Mouse (Mus musculus) embryonic stem cell, embryonic (primary cell): ENCODE data around the gene Ccdc171.
"Not testable (repeated sequence)": the region's sequence is repeated elsewhere in the genome, so short reads cannot be mapped to it uniquely, and the experiment has no call there.

Experiments used
- CTCF ChIA-PET, 4 experiments: fragments of 300-600 bp in 2 of 4; fragments of 350-600 bp in 2 of 4; sonication (Branson Sonifier 250); formaldehyde crosslinking; loops; one replicate each; lab custom pipeline; 2022; ENCODE audit warnings: inconsistent platforms in 2 of 4; lab: Charles Lee
- POLR2A ChIA-PET, 4 experiments: fragments of 300-600 bp in 2 of 4; fragments of 350-600 bp in 2 of 4; sonication (Branson Sonifier 250); formaldehyde crosslinking; loops; one replicate each; lab custom pipeline; 2022; ENCODE audit warnings: antibody characterized with exemption in 4 of 4, inconsistent platforms in 1 of 4; lab: Charles Lee

Gene Ccdc171

DNA sequence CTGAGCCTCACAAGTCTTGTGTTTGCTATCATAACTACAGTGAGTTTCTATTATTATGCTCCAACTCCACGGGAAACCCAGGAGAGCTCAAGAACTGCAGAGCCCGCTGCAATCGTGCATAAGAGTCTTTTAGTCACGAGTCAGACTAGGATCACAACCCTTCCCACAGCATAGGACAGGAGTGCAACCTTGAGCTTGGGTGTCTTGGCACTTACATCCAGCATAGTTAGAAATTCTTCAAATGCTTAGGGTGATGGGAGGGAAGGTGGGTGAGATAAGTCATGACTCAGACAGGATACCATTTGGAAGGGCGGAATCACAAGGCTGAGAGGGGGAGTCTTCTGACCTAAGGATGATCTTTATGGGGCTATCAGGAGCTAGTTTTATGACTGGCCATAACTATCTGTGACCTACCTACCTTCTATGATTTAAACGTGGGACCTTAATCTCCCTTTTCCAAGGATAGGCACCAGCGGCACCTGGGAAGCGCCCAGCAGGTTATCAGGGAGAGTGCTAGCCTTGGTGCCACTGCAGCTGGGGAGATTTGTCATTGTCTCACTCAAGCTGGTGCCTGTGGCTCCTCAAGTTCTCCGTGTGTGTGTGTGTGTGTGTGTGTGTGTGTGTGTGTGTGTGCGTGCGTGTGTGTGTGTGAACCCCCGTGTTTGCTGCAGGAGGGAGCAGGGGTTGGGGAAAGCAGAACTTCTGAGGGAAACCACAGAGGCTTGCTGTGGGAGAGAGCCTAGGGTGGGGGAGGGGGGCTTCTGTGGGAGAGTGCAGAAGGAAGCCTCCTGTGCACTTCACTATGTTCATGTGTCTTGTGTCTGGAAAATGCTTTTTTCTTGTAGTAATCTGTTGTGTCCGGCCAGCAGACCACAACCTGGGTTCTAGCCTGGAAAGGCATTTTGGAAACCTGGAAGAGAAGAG, 42.1 kb downstream of the Ccdc171 start:
- CTCF ChIA-PET = interaction anchor here (0.5 to 1.0 kb wide), 6 partner anchors 9 to 521 kb away, joined by 3 to 11 read pairs (median 3); no protein-coding TSS in a partner anchor
- POLR2A ChIA-PET = interaction anchor here in 3 of 4 experiments (0.6 to 1.9 kb wide), 8 partner anchors 10 to 1527 kb away, joined by 3 to 7 read pairs (median 3); partner anchors contain the start of gene Ccdc171 (in 2 of the 3)

GRCm38 (mm10) chr4:83568145-83568544, 42.8 kb downstream of the Ccdc171 start:
- CTCF ChIA-PET = interaction anchor here in 2 of 4 experiments (0.6 to 1.0 kb wide), 2 partner anchors 16 to 40 kb away, joined by 3 to 11 read pairs; no protein-coding TSS in a partner anchor
- POLR2A ChIA-PET = interaction anchor here in 3 of 4 experiments (1.0 to 1.9 kb wide), 4 partner anchors 35 to 83 kb away, joined by 3 to 6 read pairs (median 4); partner anchors contain the start of gene Ccdc171 (in 2 of the 3)

DNA sequence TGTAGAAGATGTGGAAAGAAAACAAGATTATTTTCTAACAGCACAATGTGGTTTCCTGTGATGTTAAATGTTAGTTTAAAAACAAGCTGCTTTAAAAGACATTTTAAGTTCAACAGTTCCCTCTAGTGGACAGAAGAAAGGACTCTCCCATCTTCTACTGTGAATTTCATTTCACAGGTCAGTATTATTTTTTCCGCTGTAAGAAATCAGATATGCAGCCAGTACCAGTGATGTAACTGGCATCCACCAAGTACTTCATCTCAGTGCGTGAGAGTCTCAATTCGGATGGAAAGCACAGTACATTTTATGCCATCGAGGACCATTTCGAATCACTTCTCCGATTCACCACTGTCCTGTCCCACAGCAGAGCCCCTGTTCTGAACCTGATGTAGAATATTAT, 45.2 kb downstream of the Ccdc171 start:
- ChIA-PET POLR2A (interaction anchor here in 1 of 4 experiments (1.1 to 2.9 kb wide), 2 partner anchors 45 to 84 kb away, joined by 3 to 9 read pairs; partner anchors contain the start of genes Ccdc171 and Psip1), CTCF (interaction anchor here (0.5 to 1.0 kb wide), 11 partner anchors 37 to 1058 kb away, joined by 3 to 9 read pairs (median 4); partner anchors contain the start of gene Ccdc171 (in 2 of the 4))

DNA sequence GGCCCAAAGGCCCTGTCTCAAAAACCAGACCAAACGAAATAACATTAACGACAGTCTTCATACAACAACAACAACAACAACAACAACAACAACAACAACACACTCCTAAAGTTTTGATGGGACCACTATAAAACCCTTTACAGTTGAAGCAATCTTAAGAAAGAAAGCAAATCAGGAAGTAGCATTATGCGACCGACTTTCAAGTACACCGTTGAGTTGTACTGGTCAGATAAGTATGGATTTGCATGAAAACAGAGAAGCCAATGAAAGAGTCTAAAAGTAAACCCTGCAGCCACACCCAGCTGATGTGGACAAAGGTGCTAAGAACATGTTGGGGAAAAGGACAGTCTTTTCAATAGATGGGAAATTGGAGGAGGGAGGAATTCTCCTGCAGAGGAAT, 45.7 kb downstream of the Ccdc171 start:
- CTCF ChIA-PET = interaction anchor here (0.5 to 1.0 kb wide), 8 partner anchors 37 to 1059 kb away, joined by 3 to 9 read pairs (median 4); partner anchors contain the start of gene Ccdc171 (in 1 of the 4)
- POLR2A ChIA-PET = interaction anchor here in 1 of 4 experiments (1.1 to 2.9 kb wide), 2 partner anchors 45 to 85 kb away, joined by 3 to 9 read pairs; partner anchors contain the start of genes Ccdc171 and Psip1

DNA sequence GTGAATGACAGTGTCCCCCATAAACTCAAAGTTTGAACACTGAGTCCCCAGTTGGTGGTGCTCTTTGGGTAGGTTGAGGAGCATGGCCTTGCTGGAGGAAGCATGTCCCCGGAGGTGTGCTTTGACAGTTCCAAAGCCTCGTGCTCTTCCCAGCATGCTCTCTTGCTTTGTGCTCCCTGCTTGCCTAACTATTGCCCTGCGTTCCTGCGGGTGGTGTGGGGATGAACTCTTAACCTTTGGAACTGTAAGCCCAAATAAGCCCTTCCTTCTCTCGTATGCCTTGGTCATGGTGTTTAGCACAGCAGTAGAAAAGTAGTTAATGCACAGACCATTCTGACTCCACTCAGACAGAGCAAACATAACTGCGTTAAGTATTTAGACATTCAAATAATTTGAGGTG, 47.2 kb downstream of the Ccdc171 start:
- ChIA-PET CTCF (no interaction called here), POLR2A (no interaction called here)

DNA sequence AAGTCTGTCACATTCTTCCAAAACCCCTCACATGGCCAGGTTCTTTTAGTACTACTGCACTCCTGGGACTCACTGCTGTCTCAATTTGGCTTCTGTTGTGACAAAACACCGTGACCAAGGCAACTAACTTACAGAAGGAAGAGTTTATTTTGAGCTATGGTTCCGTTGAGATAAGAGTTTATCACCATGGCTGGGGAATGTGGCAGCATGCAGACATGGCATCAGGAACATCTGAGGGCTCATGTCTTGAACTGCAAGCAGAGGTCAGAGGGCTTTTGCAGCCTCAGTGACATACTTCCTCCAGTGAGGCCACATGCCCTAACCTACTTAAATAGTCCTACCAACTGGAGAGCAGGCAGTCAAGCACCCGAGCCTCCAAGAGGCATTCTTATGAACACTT, 51.0 kb downstream of the Ccdc171 start:
- CTCF ChIA-PET = interaction anchor here in 2 of 4 experiments (0.7 to 1.0 kb wide), 3 partner anchors 9 to 147 kb away, joined by 3 to 5 read pairs (median 3); no protein-coding TSS in a partner anchor

DNA sequence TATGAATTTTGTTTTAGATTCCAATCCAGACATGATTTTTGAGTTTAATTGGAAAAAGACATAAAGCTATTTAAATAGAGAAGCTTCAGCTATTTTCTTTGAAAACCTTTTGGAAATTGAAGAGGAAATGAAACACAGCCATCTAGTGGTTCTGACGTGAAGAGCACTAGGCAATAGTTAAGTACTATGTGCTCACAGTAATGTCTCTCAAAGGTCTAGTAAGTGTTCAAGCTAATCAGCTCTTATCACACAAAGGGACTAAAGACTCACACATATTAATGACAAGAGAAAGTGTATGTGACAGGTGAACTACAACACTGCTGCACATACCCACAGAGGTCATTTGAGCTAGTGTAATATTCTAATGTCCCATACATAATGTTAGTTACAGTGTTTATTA, 54.8 kb downstream of the Ccdc171 start:
- CTCF ChIA-PET = interaction anchor here in 1 of 4 experiments (0.7 kb wide), 1 partner anchor 13 kb away, joined by 3 read pairs; no protein-coding TSS in a partner anchor
- POLR2A ChIA-PET = no interaction called here

More for the DNA sequence above, 51.0 kb downstream of the Ccdc171 start:
- POLR2A ChIA-PET = no interaction called here

- POLR2A ChIA-PET = interaction anchor here in 1 of 4 experiments (1.2 kb wide), 1 partner anchor 86 kb away, joined by 3 read pairs; no protein-coding TSS in a partner anchor
- CTCF ChIA-PET = interaction anchor here (0.6 to 1.0 kb wide), 6 partner anchors 10 to 1116 kb away, joined by 3 to 4 read pairs (median 3); no protein-coding TSS in a partner anchor
These were observed 62.2 kb downstream of the Ccdc171 start for GRCm38 (mm10) chr4:83587563-83587962.

DNA sequence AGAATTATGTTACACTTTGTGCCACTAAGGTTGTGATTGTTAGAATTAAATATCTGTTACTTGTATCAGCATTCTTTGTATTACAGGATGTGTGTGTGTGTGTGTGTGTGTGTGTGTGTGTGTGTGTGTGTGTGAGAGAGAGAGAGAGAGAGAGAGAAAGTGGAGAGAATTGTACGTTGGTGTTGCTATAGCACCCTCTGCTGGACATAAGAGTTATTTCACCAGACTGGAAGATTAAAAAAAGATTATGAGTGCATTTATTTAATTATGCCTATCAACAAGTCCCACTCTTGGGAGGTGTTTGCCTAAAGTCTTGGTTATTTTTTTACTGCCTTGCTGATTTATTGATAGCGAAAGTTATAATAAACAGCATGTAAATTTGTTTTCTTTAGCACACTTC, 71.1 kb downstream of the Ccdc171 start:
- ChIA-PET CTCF (interaction anchor here in 3 of 4 experiments (0.6 to 0.9 kb wide), 4 partner anchors 14 to 79 kb away, joined by 3 to 8 read pairs (median 4); no protein-coding TSS in a partner anchor), POLR2A (interaction anchor here in 3 of 4 experiments (0.7 to 1.5 kb wide), 3 partner anchors 71 to 978 kb away, joined by 3 to 4 read pairs (median 3); partner anchors contain the start of gene Ccdc171 (in 1 of the 3))

GRCm38 (mm10) chr4:83611111-83611510, 85.8 kb downstream of the Ccdc171 start:
- ChIA-PET CTCF (interaction anchor here in 2 of 4 experiments (0.5 to 0.7 kb wide), 2 partner anchors 15 to 78 kb away, joined by 3 to 5 read pairs; no protein-coding TSS in a partner anchor), POLR2A (interaction anchor here in 1 of 4 experiments (0.7 to 1.4 kb wide), 4 partner anchors 9 to 177 kb away, joined by 3 to 5 read pairs (median 4); no protein-coding TSS in a partner anchor)

- POLR2A ChIA-PET = interaction anchor here in 2 of 4 experiments (0.8 to 2.8 kb wide), 4 partner anchors 21 to 98 kb away, joined by 3 to 13 read pairs (median 5); partner anchors contain the start of gene Ccdc171 (in 1 of the 2)
- CTCF ChIA-PET = not testable (repeated sequence)
These were observed 97.8 kb downstream of the Ccdc171 start for GRCm38 (mm10) chr4:83623021-83623711.

GRCm38 (mm10) chr4:83623732-83624131, 98.4 kb downstream of the Ccdc171 start:
- ChIA-PET CTCF (no interaction called here), POLR2A (interaction anchor here in 2 of 4 experiments (0.8 to 2.8 kb wide), 6 partner anchors 21 to 99 kb away, joined by 3 to 13 read pairs (median 5); partner anchors contain the start of gene Ccdc171 (in 2 of the 2))

DNA sequence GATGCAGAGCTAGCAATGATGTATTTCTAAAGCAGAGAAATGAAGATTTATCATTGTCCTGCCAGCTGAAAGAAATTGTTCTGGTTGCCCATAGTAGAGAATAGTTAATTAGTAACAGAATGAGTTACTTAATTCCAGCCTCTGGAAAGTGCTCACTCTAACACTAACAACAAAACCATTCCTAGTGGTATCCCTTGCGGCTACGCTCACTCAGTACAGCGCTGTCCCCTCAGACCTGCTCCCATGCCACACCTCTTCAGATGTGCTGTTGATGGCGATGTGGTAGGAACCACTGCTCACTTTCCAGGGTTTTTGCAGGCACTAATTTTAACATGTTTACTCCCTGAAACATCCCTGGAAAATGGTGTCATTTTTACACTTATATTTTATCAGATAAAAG, 126.1 kb downstream of the Ccdc171 start:
- CTCF ChIA-PET = no interaction called here
- POLR2A ChIA-PET = interaction anchor here in 1 of 4 experiments (1.0 kb wide), 1 partner anchor 83 kb away, joined by 3 read pairs; no protein-coding TSS in a partner anchor

- ChIA-PET POLR2A (interaction anchor here in 1 of 4 experiments (0.8 to 1.6 kb wide), 2 partner anchors 31 to 32 kb away, joined by 5 read pairs; no protein-coding TSS in a partner anchor), CTCF (interaction anchor here in 1 of 4 experiments (0.5 kb wide), 1 partner anchor 59 kb away, joined by 8 read pairs; no protein-coding TSS in a partner anchor)
These were observed 130.1 kb downstream of the Ccdc171 start for GRCm38 (mm10) chr4:83655396-83655795.

GRCm38 (mm10) chr4:83656571-83656970, 131.2 kb downstream of the Ccdc171 start:
- ChIA-PET CTCF (no interaction called here), POLR2A (no interaction called here)

DNA sequence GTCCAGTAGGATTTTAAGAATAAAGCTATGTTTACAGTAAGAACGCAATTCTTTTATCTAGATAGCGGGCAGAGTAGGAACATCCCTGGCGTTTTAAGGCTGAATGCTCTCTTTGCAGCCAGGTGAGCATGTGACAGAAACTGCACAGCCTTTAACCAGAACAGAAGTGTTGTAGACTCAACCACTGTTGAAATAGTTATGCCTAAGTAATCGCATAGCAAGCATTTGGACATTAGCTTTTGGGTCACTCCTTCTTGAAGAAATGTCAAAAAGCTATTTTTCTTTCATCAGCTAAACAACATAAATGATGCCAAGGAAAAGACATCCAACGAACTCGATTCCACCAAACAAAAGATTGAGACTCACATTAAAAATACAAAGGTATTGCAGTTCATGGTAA, 131.7 kb downstream of the Ccdc171 start:
- ChIA-PET CTCF (no interaction called here), POLR2A (no interaction called here)

- ChIA-PET POLR2A (interaction anchor here in 1 of 4 experiments (1.0 kb wide), 1 partner anchor 14 kb away, joined by 4 read pairs; no protein-coding TSS in a partner anchor), CTCF (no interaction called here)
These were observed 133.1 kb downstream of the Ccdc171 start for GRCm38 (mm10) chr4:83658415-83658814.
